Mouse (Mus musculus) C2C12 (cell line): ENCODE data around the gene Prl8a2.

Experiments used
- CEBPB ChIP-seq: IDR thresholded peaks from one replicate; pipeline ENCODE4 v1.6.1; 2011; ENCODE audit warnings: low read depth, mild to moderate bottlenecking, control low read depth, moderate library complexity
- CTCF ChIP-seq: IDR thresholded peaks from one replicate; pipeline ENCODE4 v1.5.1; 2011; ENCODE audit not compliant: control insufficient read depth, insufficient read depth, insufficient read length
- MAX ChIP-seq: IDR thresholded peaks from one replicate; pipeline ENCODE4 v1.6.1; 2011; ENCODE audit warnings: mild to moderate bottlenecking, control low read depth
- MYOD1 ChIP-seq: IDR thresholded peaks from one replicate; pipeline ENCODE4 v1.6.1; 2011; ENCODE audit warnings: low read depth; ENCODE audit not compliant: control insufficient read depth, insufficient read length
- USF1 ChIP-seq: IDR thresholded peaks from one replicate; pipeline ENCODE4 v1.6.1; 2011; ENCODE audit warnings: low read depth, mild to moderate bottlenecking, control low read depth, moderate library complexity

GRCm38 (mm10) chr13:27334989-27335388 lies 10.5 kb upstream of the Prl8a2 start:
- TF ChIP-seq USF1 (no peak), MAX (no peak), CTCF (no peak), CEBPB (no peak), MYOD1 (no peak)
